Mouse (Mus musculus) testis, postnatal 10 days (tissue): Measurements from ENCODE around the gene Bag6.

Experiments used
- DNase-seq: peaks from one replicate; pipeline ENCODE4 v3.0.0; 2021; ENCODE audit warnings: low spot score

Gene Bag6

GRCm38 (mm10) chr17:35166352-35167035, 31.5 kb downstream of the Bag6 start:
- DNase-seq: no peak

GRCm38 (mm10) chr17:35167794-35168193, 32.8 kb downstream of the Bag6 start:
- DNase-seq: no peak

DNA sequence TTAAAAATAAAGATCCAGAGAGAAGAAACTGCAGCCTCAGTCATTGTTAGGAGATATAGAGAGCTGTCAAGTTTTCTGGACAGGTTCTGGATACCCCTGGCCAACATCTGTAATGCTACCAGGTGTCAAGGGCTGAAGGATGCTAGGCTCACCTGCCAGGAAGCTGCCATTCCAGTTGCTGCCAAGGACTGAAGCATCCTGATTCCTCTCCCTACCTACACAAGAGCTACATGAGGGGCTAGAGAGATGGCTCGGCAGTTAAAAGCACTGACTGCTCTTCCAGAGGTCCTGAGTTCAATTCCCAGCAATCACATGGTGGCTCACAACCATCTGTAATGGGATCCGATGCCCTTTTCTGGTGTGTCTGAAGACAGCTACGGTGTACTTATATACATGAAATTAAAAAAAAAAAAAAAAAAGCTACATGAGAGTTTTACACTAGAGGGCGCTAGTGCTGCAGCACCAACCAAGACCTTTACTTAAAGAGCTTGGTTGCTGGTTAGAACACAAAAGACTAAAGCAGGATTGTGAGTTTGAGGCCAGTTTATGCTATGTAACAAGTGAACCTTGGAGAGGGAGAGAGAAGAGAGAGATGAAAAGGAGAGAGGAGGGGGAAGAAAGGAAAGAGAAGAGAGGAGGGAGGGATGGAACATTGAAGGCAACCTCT, 33.7 kb downstream of the Bag6 start:
- DNase-seq: no peak

- DNase-seq: no peak
Measured at GRCm38 (mm10) chr17:35172445-35173234, 37.7 kb downstream of the Bag6 start.

- no peak for DNase-seq
Measured at GRCm38 (mm10) chr17:35173329-35173728, 38.4 kb downstream of the Bag6 start.

DNA sequence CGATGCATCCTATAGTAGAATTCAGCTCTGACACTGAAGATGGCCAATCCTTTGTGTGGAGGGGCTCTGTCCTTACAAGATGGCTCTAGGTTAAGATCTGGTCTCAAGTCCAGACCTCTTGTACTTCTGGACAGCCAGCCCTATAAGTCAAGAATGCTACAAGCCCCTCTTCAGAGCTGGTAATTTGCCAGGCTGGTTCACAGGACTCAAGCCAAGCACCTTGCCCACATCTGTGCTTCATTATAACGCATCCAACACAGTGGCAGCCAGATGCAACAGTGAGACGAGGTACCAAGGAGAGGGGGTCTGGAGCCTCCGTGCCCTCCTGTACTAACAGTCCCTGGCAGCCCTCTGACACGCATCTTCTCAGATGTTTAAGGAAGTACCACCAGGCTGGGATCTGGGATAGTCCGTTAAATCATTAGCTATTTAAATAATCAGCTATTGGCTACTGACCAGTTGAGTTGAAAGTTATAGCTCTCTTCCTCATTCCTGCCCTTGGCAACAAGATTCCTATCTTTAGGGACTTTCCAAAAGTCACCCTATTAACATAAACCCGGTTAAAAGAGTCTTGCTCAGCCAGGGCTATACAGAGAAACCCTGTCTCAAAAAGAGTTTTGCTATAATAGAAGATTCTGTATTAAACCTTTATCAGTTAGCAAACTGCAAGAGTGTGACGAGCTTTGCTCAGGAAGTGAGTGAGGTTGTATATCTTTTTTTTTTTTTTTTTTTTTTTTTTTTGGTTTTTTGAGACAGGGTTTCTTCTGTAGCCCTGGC, 39.4 kb downstream of the Bag6 start:
- DNase-seq: no peak

DNA sequence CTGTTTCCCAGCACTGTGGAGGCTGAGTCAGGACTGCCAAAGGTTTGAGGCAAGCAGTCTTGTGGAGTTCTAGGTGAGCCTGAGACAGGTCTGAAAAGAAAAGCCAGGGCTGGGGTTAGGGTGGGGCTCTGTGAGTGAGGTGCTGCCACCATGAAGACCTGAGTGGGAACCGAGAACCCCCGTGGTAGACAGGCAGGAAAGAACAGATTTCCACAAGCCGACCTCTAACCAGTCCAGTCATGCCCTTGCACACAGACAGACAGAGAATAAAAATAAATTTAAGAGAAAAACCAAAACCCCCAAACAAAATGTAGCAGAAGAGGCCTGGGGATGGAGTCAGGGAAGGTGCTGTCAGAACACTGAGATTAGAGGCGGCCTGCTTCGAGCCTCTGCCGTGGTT, 40.4 kb downstream of the Bag6 start:
- no peak for DNase-seq

GRCm38 (mm10) chr17:35175968-35176367, 41.0 kb downstream of the Bag6 start, which contains the start of gene Aif1:
Gene Aif1, minus strand, starts transcription at chr17:35176068.
- no peak for DNase-seq

GRCm38 (mm10) chr17:35178528-35178927, 43.5 kb downstream of the Bag6 start:
- peak; percentile 88 for DNase-seq

- no peak for DNase-seq
Measured at GRCm38 (mm10) chr17:35180093-35180492, 45.1 kb downstream of the Bag6 start.

- DNase-seq: peak; percentile 93
Measured at GRCm38 (mm10) chr17:35185639-35186611, 50.9 kb downstream of the Bag6 start.

GRCm38 (mm10) chr17:35186681-35187080, 51.7 kb downstream of the Bag6 start:
- no peak for DNase-seq

DNA sequence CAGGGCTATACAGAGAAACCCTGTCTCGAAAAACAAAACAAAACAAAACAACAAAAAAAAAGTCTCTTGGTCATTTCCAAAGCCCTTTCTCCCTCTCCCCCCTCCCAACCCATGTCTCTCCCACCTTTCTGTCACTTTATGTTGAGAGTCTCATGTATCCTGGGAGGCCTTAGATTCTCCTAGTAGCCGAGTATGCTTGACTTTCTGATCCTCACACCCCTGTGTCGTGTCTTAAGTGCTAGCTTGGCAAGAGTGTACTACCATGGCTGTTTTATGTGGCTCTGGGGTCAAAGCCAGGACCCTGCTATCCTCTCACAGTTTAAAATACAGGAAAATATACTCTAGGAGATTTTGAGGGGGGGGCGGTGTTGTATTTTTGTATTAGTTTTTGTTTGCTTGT, 52.4 kb downstream of the Bag6 start:
- DNase-seq: no peak

GRCm38 (mm10) chr17:35187959-35188610, 53.1 kb downstream of the Bag6 start, which contains the start of gene Lst1:
Gene Lst1, minus strand, starts transcription at chr17:35188439.
- no peak for DNase-seq

GRCm38 (mm10) chr17:35189186-35189585, 54.2 kb downstream of the Bag6 start:
- no peak for DNase-seq

- DNase-seq: no peak
Measured at GRCm38 (mm10) chr17:35190096-35190495, 55.1 kb downstream of the Bag6 start.

GRCm38 (mm10) chr17:35191723-35192122, 56.7 kb downstream of the Bag6 start:
- DNase-seq: no peak

DNA sequence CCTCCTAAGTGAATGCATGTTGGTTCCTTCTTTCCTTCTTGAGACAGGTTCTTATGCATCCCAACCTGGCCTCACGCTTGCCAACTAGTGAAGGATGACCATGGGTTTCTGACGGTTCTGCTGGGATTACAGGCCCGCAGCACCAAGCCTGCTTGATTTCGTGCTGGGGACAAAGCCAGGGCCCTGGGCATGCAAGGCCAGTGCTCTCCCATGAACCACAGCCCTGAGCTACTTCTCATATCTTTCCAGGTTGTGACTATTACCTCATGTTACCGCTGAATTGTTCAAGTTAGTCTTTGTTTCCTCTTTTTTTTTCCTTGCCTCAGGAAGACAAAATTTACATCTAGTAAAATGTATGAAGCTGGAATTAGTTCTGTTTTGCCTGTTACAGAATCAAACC, 57.9 kb downstream of the Bag6 start:
- no peak for DNase-seq

- DNase-seq: no peak
Measured at GRCm38 (mm10) chr17:35193881-35194843, 59.2 kb downstream of the Bag6 start, which contains the start of gene Ltb. Gene Ltb, plus strand, starts transcription at chr17:35194439.
